In genomic region chr10:43378279-43378678, GRCm38 (mm10) we compare ENCODE assay signal across 7 mouse cellular contexts.
DNase-seq lines count a peak whose midpoint lies in the region; ATAC-seq and TF ChIP-seq lines count a peak whose summit lies in the region.

No protein-coding gene starts in this region.

- H3K4me2 ChIP-seq in intestine, embryonic 16.5 days (ENCODE audit: low read depth, low read length) = no peak overlapping the region

- no peak for TF ChIP-seq POLR2A in lung, adult 2 months (IDR thresholded peaks at IDR 0.05; ENCODE audit: borderline replicate concordance, extremely low read depth, low read depth, low read length)

- 53% methylated on average over 5 of the region's 5 CpGs for WGBS in intestine, embryonic 16.5 days
- 51% methylated on average over 5 of the region's 5 CpGs for WGBS in lung, adult 2 months

- no peak overlapping the region for H3K4me3 ChIP-seq in intestine, embryonic 16.5 days (ENCODE audit: low read length)
- no peak overlapping the region for H3K4me3 ChIP-seq in lung, adult 2 months (replicated peaks; ENCODE audit: extremely low read depth, low read depth, low read length)

- no peaks in the 10 kb centered on the region for H3K9me3 ChIP-seq in intestine, embryonic 16.5 days (ENCODE audit: control insufficient read depth, low read length)

- no peaks in the 10 kb centered on the region for H3K27me3 ChIP-seq in intestine, embryonic 16.5 days (replicated peaks; ENCODE audit: control insufficient read depth, insufficient read depth, low read length)

- peak; percentile 35; the same call in 1 of the 2 replicates for TF ChIP-seq CTCF in lung, adult 2 months (IDR thresholded peaks at IDR 0.05; ENCODE audit: insufficient read depth, low read length)

- peak; percentile 41 for ATAC-seq in intestine, embryonic 16.5 days

- H3K27ac ChIP-seq in intestine, embryonic 16.5 days (ENCODE audit: low read length) = no peak overlapping the region

- peaks cover 3% of the 10 kb centered on the region; the same call in 1 of the 2 replicates for H3K4me1 ChIP-seq in intestine, embryonic 16.5 days (ENCODE audit: control insufficient read depth, insufficient read depth, low read length)
- H3K4me1 ChIP-seq in lung, adult 2 months (ENCODE audit: control insufficient read depth, insufficient read depth, low read length) = no peaks in the 10 kb centered on the region; the same call in 1 of the 2 replicates

- H3K36me3 ChIP-seq in intestine, embryonic 16.5 days (ENCODE audit: control insufficient read depth, insufficient read depth, low read length) = no peaks in the 10 kb centered on the region

- no peak overlapping the region for H3K9ac ChIP-seq in intestine, embryonic 16.5 days (ENCODE audit: low read depth, low read length)

- DNase-seq in testis, postnatal 10 days (ENCODE audit: low spot score) = peak; percentile 71
- DNase-seq in testis, postnatal 14 days (ENCODE audit: low spot score) = no peak
- DNase-seq in adipocyte (ENCODE audit: low spot score) = peak; percentile 46
- DNase-seq in embryo, embryonic 10 days (ENCODE audit: low spot score) = peak; percentile 79
- DNase-seq in lung, adult 2 months = peak; percentile 20
- DNase-seq in spleen, adult 12 weeks (ENCODE audit: low spot score) = peak; percentile 44
